Mouse (Mus musculus) MEL (cell line): ENCODE results near the gene Pfpl. TPM values are rescaled to one million over a fixed set of nuclear protein-coding genes. Genes with fewer than 3 reads are reported as not detected.

Experiments used
- DNase-seq: peaks from one replicate; pipeline ENCODE4 v3.0.0; 2011; ENCODE audit warnings: low read depth, low spot score
- H3K27ac ChIP-seq: 2 replicates; pipeline ENCODE4 v1.5.1; 2012; ENCODE audit warnings: low read depth, mild to moderate bottlenecking, control low read depth, low read length, moderate library complexity; ENCODE audit not compliant: control insufficient read depth
- H3K27me3 ChIP-seq, 2 experiments: fragments of 150-350 bp in 1 of 2; sonication (generic) in 1 of 2; 2 replicates each; pipeline ENCODE4 v1.6.1; 2012; ENCODE audit warnings: low read length in 2 of 2, mild to moderate bottlenecking in 2 of 2, improper control_type of control experiment in 1 of 2, moderate library complexity in 1 of 2; ENCODE audit not compliant: insufficient read depth in 2 of 2, control insufficient read depth in 1 of 2
- H3K36me3 ChIP-seq, 2 experiments: 2 replicates each; pipeline ENCODE4 v1.6.1; 2012 to 2014; ENCODE audit warnings: low read length in 2 of 2, improper control_type of control experiment in 1 of 2, inconsistent platforms in 1 of 2, mild to moderate bottlenecking in 1 of 2; ENCODE audit not compliant: insufficient read depth in 2 of 2, control insufficient read depth in 1 of 2
- H3K4me1 ChIP-seq, 2 experiments: fragments of 150-350 bp in 1 of 2; sonication (generic) in 1 of 2; 2 replicates each; pipeline ENCODE4 v1.6.1; 2012; ENCODE audit warnings: low read length in 2 of 2, improper control_type of control experiment in 1 of 2, mild to moderate bottlenecking in 1 of 2; ENCODE audit not compliant: insufficient read depth in 2 of 2, control insufficient read depth in 1 of 2
- H3K4me3 ChIP-seq, 2 experiments: fragments of 150-350 bp in 1 of 2; sonication (generic) in 1 of 2; 2 replicates each; pipeline ENCODE4 v1.5.1; 2012; ENCODE audit warnings: low read depth in 2 of 2, low read length in 2 of 2, mild to moderate bottlenecking in 2 of 2, moderate library complexity in 2 of 2, control low read depth in 1 of 2, improper control_type of control experiment in 1 of 2; ENCODE audit not compliant: control insufficient read depth in 1 of 2, insufficient read depth in 1 of 2
- H3K79me2 ChIP-seq: 2 replicates; pipeline ENCODE4 v1.6.1; 2012; ENCODE audit warnings: mild to moderate bottlenecking, low read length, moderate library complexity; ENCODE audit not compliant: control insufficient read depth, poor library complexity, insufficient read depth
- H3K9ac ChIP-seq: 2 replicates; pipeline ENCODE4 v1.6.1; 2012; ENCODE audit warnings: low read depth, mild to moderate bottlenecking, control low read depth, low read length, moderate library complexity; ENCODE audit not compliant: control insufficient read depth, poor library complexity, severe bottlenecking
- H3K9me3 ChIP-seq: fragments of 150-350 bp; sonication (generic); replicated peaks from 2 replicates; pipeline ENCODE4 v1.6.1; 2012; ENCODE audit warnings: mild to moderate bottlenecking, low read length, improper control_type of control experiment, moderate library complexity; ENCODE audit not compliant: insufficient read depth
- CHD2 ChIP-seq: IDR thresholded peaks from 2 replicates; pipeline ENCODE4 v1.6.1; 2011; ENCODE audit warnings: low read length, improper control_type of control experiment
- CTCF ChIP-seq, 3 experiments: IDR thresholded peaks in 2 of 3; conservative IDR thresholded peaks in 1 of 3; 2 replicates each; pipeline ENCODE4 v1.5.1; 2011 to 2012; ENCODE audit warnings: low read length in 3 of 3, low read depth in 2 of 3, mild to moderate bottlenecking in 2 of 3, improper control_type of control experiment in 1 of 3, inconsistent platforms in 1 of 3, mixed read lengths in 1 of 3, moderate library complexity in 1 of 3; ENCODE audit not compliant: control insufficient read depth in 1 of 3, insufficient read depth in 1 of 3, poor library complexity in 1 of 3, severe bottlenecking in 1 of 3
- ELF1 ChIP-seq: IDR thresholded peaks from 2 replicates; pipeline ENCODE4 v1.6.1; 2014; ENCODE audit warnings: low read depth, mild to moderate bottlenecking, inconsistent platforms, low read length, improper control_type of control experiment, moderate library complexity
- EP300 ChIP-seq, 2 experiments: IDR thresholded peaks; 2 replicates each; pipeline ENCODE4 v1.6.1; 2011; ENCODE audit warnings: improper control_type of control experiment in 2 of 2, low read length in 2 of 2, low read depth in 1 of 2, mild to moderate bottlenecking in 1 of 2
- ETS1 ChIP-seq: IDR thresholded peaks from 2 replicates; pipeline ENCODE4 v1.6.1; 2012; ENCODE audit warnings: low read depth, mild to moderate bottlenecking, inconsistent platforms, low read length, improper control_type of control experiment, moderate library complexity
- GABPA ChIP-seq: IDR thresholded peaks from 2 replicates; pipeline ENCODE4 v1.6.1; 2012; ENCODE audit warnings: low read depth, mild to moderate bottlenecking, inconsistent platforms, low read length, improper control_type of control experiment, moderate library complexity
- HCFC1 ChIP-seq: IDR thresholded peaks from 2 replicates; pipeline ENCODE4 v1.6.1; 2012; ENCODE audit warnings: low read depth, mild to moderate bottlenecking, inconsistent platforms, low read length, improper control_type of control experiment, moderate library complexity
- JUND ChIP-seq: IDR thresholded peaks from 2 replicates; pipeline ENCODE4 v1.6.1; 2011; ENCODE audit warnings: low read depth, mild to moderate bottlenecking, improper control_type of control experiment, low read length
- KAT2A ChIP-seq: conservative IDR thresholded peaks from 2 replicates; pipeline ENCODE4 v1.6.1; 2012; ENCODE audit warnings: low read depth, low read length, improper control_type of control experiment, inconsistent platforms
- MAZ ChIP-seq: IDR thresholded peaks from 2 replicates; pipeline ENCODE4 v1.6.1; 2012; ENCODE audit warnings: low read depth, mild to moderate bottlenecking, inconsistent platforms, low read length, improper control_type of control experiment
- MYC ChIP-seq: IDR thresholded peaks from 2 replicates; pipeline ENCODE4 v1.6.1; 2011; ENCODE audit warnings: low read depth, mild to moderate bottlenecking, low read length, improper control_type of control experiment, moderate library complexity
- NELFE ChIP-seq: IDR thresholded peaks from 2 replicates; pipeline ENCODE4 v1.6.1; 2011; ENCODE audit warnings: low read depth, low read length, improper control_type of control experiment
- NRF1 ChIP-seq: IDR thresholded peaks from 2 replicates; pipeline ENCODE4 v1.6.1; 2014; ENCODE audit warnings: low read depth, mild to moderate bottlenecking, inconsistent platforms, low read length, improper control_type of control experiment, moderate library complexity; ENCODE audit not compliant: poor library complexity, insufficient read depth, severe bottlenecking
- POLR2AphosphoS2 ChIP-seq: IDR thresholded peaks from 2 replicates; pipeline ENCODE4 v1.6.1; 2011; ENCODE audit warnings: low read length, improper control_type of control experiment
- POLR2AphosphoS5 ChIP-seq: IDR thresholded peaks from 2 replicates; pipeline ENCODE4 v1.6.1; 2012; ENCODE audit warnings: low read depth, borderline replicate concordance, mild to moderate bottlenecking, inconsistent platforms, low read length, moderate library complexity, mixed read lengths
- RAD21 ChIP-seq: IDR thresholded peaks from 2 replicates; pipeline ENCODE4 v1.6.1; 2011; ENCODE audit warnings: mild to moderate bottlenecking, low read depth, low read length, improper control_type of control experiment
- RCOR1 ChIP-seq: IDR thresholded peaks from 2 replicates; pipeline ENCODE4 v1.6.1; 2012; ENCODE audit warnings: low read depth, mild to moderate bottlenecking, inconsistent platforms, low read length, improper control_type of control experiment
- SIN3A ChIP-seq: IDR thresholded peaks from 2 replicates; pipeline ENCODE4 v1.6.1; 2012; ENCODE audit warnings: low read length, improper control_type of control experiment, inconsistent platforms
- SMC3 ChIP-seq: IDR thresholded peaks from 2 replicates; pipeline ENCODE4 v1.6.1; 2011; ENCODE audit warnings: low read depth, low read length, improper control_type of control experiment
- TAL1 ChIP-seq: IDR thresholded peaks from 2 replicates; pipeline ENCODE4 v1.6.1; 2012; ENCODE audit warnings: mild to moderate bottlenecking, inconsistent platforms, low read length, moderate library complexity, mixed read lengths
- USF1 ChIP-seq: IDR thresholded peaks from 2 replicates; pipeline ENCODE4 v1.6.1; 2014; ENCODE audit warnings: low read depth, mild to moderate bottlenecking, inconsistent platforms, low read length, improper control_type of control experiment, moderate library complexity
- USF2 ChIP-seq, 2 experiments: IDR thresholded peaks; 2 replicates each; pipeline ENCODE4 v1.6.1; 2011 to 2012; ENCODE audit warnings: improper control_type of control experiment in 2 of 2, low read length in 2 of 2, borderline replicate concordance in 1 of 2, inconsistent platforms in 1 of 2, low read depth in 1 of 2, mild to moderate bottlenecking in 1 of 2; ENCODE audit not compliant: insufficient read depth in 1 of 2
- ZC3H11A ChIP-seq: IDR thresholded peaks from 2 replicates; pipeline ENCODE4 v1.6.1; 2012; ENCODE audit warnings: low read depth, mild to moderate bottlenecking, inconsistent platforms, low read length, improper control_type of control experiment
- ZKSCAN1 ChIP-seq: IDR thresholded peaks from 2 replicates; pipeline ENCODE4 v1.6.1; 2012; ENCODE audit warnings: low read depth, mild to moderate bottlenecking, inconsistent platforms, low read length, improper control_type of control experiment, moderate library complexity
- polyA plus RNA-seq, 2 experiments: library from polyadenylated mRNA; stranded (reverse) in 1 of 2; unstranded in 1 of 2; fragments of >175 nt in 1 of 2; fragments of >200 nt in 1 of 2; gene quantifications; 2 replicates each; pipeline versions ENCODE4 v1.2.1 to v1.2.4; 2012; ENCODE audit warnings: low replicate concordance in 2 of 2, low read depth in 1 of 2; ENCODE audit not compliant: insufficient read length in 2 of 2, insufficient read depth in 1 of 2, missing spikeins in 1 of 2
- total RNA-seq: library from RNA; depleted of rRNA; stranded (reverse); fragments of 300-350 nt; gene quantifications from 2 replicates; pipeline ENCODE4 v1.2.3, GENCODE M21; 2012

The Pfpl gene
- total and polyA plus RNA-seq, 3 experiments = not detected

DNA sequence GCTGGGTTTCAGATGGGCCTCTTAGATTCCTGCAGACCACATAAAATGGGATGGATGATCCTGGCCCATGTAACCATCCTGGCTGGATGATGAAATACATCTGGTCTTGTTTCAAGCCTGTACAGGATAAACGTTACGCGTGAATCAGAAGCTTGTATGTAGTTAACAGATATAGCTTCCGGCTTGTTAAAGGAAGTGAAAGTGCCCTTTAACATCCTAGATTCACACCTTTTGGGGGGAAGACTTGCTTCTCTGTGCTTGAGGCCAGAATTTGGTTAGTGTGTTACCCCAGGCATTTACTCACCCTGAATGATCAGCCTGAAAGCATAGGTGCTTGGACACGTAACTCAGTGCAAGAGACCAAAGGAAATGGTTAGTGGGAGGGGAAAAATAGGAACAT, 604 bp upstream of the Pfpl start:
- Histone ChIP-seq H3K4me1 (no peaks in the 10 kb centered on the region), H3K4me3 (no peak overlapping the region), H3K79me2 (no peaks in the 10 kb centered on the region), H3K9me3 (no peaks in the 10 kb centered on the region), H3K36me3 (no peaks in the 10 kb centered on the region), H3K9ac (no peak overlapping the region), H3K27ac (no peak overlapping the region), H3K27me3 (peaks cover 0 to 1% of the 10 kb centered on the region in 2 experiments; a peak in 1 of 4 replicates)
- no peak for DNase-seq
- no peak for TF ChIP-seq POLR2AphosphoS2
- no peak for TF ChIP-seq NRF1
- no peak for TF ChIP-seq MAZ
- no peak for TF ChIP-seq POLR2AphosphoS5

DNA sequence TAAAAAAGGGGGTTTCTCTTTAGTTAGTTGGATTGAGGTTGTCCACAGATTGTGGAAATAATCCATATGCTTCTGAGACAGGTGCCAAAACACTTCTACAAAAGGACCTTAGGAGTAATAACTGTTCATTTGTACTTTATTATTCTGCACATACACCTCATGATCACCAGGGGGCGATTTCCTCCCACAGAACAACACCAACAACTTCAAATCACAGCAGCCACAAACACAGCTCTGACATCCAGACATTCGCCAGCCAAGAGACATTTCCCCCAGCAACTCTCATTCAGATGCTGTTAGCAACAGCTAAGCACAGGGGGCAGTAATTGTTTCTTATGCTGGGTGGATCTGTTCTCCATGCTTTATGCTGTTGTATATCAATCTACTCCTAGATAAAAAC, 5.3 kb downstream of the Pfpl start:
- Histone ChIP-seq H3K4me1 (no peaks in the 10 kb centered on the region), H3K79me2 (no peaks in the 10 kb centered on the region), H3K9ac (no peak overlapping the region), H3K27me3 (no peaks in the 10 kb centered on the region), H3K4me3 (no peak overlapping the region), H3K27ac (no peak overlapping the region), H3K36me3 (no peaks in the 10 kb centered on the region), H3K9me3 (no peaks in the 10 kb centered on the region)
- TF ChIP-seq CTCF (IDR thresholded peaks at IDR 0.05 in 2 of 3, conservative IDR thresholded peaks at IDR 0.05 in 1 of 3; ENCODE audit: control insufficient read depth in 1 of 3, insufficient read depth in 1 of 3, low read depth in 2 of 3, low read length in 3 of 3, poor library complexity in 1 of 3, severe bottlenecking in 1 of 3) (peak; percentile 36 to 72 (median 62); a peak in 5 of 6 replicates), USF1 (no peak), RAD21 (peak; percentile 80), JUND (no peak), CHD2 (no peak), ZC3H11A (peak; percentile 38), SMC3 (peak; percentile 79), USF2 (IDR thresholded peaks at IDR 0.05; ENCODE audit: borderline replicate concordance in 1 of 2, insufficient read depth in 1 of 2, low read depth in 1 of 2, low read length in 2 of 2) (no peak)
- peak; percentile 44 for DNase-seq

DNA sequence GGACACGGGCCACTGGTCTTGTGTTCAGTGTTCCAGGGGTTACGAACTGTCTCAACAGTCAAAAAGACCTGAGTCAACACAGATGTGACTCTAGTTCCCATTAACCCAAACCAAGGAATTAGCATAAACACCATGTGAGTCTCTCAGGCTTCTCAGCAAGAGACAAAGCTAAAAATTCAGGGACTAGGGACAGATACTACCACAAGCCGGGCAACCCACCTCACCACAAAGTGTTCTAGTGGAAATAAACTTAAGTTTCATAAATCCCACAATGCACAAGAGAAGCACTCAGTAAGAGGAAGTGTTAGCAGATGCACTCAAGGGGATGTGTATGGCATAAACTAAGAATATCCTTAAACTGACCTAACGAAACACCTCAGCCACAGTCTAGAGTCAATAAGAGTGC, 7.3 kb downstream of the Pfpl start:
- Histone ChIP-seq H3K79me2 (no peaks in the 10 kb centered on the region), H3K4me3 (no peak overlapping the region), H3K36me3 (no peaks in the 10 kb centered on the region), H3K4me1 (no peaks in the 10 kb centered on the region), H3K9ac (no peak overlapping the region), H3K27me3 (no peaks in the 10 kb centered on the region), H3K9me3 (no peaks in the 10 kb centered on the region), H3K27ac (no peak overlapping the region)
- TF ChIP-seq MYC (no peak), ELF1 (no peak), CHD2 (no peak), ZKSCAN1 (no peak), NELFE (no peak), RCOR1 (no peak), TAL1 (no peak), NRF1 (no peak), KAT2A (no peak), HCFC1 (no peak), SIN3A (no peak), ETS1 (no peak), GABPA (no peak), EP300 (IDR thresholded peaks at IDR 0.05; ENCODE audit: low read depth in 1 of 2, low read length in 2 of 2) (no peak)
- DNase-seq = no peak
